Mouse (Mus musculus): ENCODE measurements around the gene Tvp23a. TPM values are rescaled to one million over a fixed set of nuclear protein-coding genes. Genes with fewer than 3 reads are reported as not detected.

Gene Tvp23a
- under 1 TPM; 0.19 to 0.43 TPM for total RNA-seq (2021)

DNA sequence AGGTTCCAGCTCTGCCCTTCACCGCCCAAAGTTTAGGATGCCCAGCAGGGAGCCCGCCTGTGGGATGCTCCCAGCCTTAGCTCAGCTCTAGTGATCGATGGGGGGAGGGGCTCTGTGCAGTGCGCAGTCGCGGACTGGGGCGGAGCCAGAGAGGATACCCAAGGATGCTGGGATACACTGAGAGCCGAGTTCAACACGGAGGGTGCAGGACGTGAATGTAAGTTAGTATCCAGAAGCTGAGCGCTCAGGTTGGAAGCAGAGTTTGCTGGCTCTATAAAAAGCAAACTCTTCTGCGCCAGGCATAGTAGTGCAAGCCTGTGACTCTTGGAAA lies at the start of gene Tvp23a:
TSS of gene Tvp23a (minus strand) at position 99 of the 331 bp plus-strand sequence.
- peak; percentile 45 to 53 for DNase-seq
- intact Hi-C loops (cut with DNase I): no loop called here

DNA sequence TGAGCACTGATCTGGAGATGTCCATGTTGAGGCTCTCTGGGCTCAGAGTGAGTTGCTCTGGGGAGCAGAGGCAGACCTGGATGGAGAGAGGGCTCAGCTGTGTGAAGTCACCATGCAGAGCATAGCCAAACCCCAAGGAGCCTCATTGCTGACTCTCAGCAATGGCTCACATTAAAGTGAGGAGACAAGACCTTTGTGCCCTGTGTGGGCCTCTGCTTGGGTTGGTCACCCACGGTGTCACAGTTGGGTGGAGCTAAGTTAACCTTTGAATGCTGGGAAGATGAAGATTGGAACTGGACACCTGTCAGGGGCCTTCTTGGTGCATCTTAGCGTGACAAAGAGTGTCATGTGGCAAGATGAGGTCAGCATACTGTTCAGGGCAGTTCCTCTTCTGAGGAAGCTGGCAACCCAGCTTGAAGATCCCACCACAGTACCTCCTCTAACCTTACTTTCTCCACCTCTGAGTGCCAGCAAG lies 48.7 kb upstream of the Tvp23a start:
- no peak for DNase-seq
- intact Hi-C loops (cut with DNase I): no loop called here

DNA sequence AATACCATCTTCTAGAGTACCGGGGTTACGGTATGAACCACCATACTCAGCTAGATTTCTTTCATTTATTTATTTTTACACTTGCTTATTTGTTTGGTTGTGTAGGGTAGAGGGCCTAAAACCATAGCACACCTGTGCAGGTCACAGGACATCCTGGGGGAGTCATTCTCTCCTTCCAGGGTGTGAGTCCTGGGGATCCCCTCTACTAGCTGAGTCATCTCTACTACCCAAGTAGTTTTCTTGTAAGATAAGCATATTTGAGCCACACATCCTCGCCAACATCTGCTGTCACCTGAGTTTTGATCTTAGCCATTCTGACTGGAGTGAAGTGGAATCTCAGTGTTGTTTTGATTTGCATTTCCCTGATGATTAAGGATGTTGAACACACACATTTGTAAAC lies 45.4 kb upstream of the Tvp23a start:
- intact Hi-C loops (cut with DNase I): no loop called here
- DNase-seq: no peak

DNA sequence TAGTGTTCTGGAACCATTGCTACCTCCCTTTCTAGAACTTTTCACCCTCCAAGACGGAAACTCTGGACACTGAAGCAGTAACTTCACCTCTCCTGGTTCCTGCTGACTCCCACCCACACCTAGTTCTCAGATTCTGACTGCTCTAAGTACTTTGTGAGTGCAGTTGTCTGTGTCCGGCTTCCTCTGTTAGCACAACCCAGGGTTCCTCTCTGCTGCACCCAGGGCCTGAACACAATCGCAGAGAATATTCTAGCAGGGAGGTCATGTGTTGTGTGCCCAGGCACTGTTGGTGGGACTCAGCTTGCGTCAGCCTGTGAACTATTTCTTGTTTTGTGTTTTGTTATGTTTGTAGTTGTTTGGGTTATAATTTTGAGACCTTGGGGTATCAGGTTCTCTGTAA lies 44.6 kb upstream of the Tvp23a start:
- intact Hi-C loops (cut with DNase I): no loop called here
- DNase-seq: no peak

DNA sequence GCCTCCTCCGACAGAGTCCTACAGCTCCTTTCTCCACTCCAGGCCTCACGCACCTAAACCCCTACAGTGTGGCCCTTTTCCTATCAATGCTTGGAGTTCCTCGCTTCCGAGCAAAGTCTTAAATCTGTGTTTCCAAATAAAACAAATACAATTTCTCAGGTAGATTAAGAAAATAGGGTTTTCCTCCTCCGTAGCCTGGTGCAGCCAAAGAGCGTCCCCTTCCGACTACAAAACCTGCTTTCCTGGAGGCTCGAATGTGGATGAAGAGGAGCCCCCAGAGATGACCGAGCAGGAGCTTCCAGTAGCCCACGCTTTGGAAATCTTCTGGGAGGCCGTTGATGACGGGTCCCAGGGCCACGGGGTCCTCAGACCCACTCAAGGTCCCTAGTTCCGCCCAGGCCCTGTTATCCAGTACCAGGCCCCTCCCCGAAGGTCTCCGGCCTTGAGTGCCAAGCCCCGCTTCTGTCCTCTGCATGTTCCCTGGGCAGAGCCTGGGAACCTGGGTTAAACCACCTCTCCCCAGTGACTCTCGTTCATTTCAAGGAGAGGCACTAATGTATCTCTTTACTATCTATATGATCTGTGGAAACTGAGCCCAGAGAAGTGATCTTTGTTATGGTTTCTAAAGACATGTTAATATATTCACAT lies 43.5 kb upstream of the Tvp23a start:
- DNase-seq: no peak
- intact Hi-C loops (cut with DNase I): no loop called here

DNA sequence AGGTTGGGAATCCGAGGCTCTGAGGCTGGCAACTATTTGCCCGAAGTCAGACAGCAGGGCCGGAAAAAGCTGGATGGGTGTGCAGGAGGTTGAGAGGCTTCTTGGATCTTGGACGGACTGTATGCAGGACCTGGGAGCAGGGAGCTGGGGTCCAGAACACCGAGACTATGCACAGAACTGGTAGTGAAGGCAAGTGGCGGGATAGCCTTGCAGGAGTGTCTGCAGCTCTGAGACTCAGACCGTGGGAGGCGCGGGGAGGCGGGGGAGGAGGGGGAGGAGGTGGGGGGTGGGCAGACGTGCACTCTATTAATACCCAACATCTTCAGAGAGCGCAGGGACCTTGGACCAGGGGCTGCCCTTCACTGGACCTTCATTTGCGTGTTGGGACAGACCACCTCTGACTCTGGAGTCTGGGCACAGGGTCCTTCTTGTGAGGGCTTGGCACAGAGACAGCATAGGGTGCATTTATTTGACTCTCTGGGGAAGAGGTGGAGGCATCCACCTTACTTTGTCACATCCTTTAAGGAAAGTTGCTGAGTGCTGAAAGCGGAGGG lies 42.8 kb upstream of the Tvp23a start:
- DNase-seq: no peak

DNA sequence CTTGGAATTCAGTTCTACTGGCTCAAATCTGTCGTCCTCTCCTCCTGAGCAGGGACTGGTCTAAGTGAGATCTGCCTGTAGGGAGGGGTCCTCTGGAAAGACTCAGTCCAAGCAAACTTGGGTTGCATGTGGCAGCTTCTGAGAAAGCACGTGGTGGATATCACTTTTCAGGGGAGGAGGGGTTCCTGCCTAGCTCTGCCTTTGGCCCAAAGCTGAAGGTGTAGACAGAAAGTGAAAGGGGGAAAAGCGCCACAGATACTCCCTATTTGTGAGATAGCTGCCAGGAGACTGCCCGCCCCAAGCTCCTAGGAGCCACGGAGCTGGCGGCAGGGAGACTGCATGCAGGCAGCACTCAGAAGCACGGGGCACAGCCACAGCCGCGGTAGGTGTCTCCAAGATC lies 42.3 kb upstream of the Tvp23a start:
- intact Hi-C loops (cut with DNase I): no loop called here
- no peak for DNase-seq

More for the DNA sequence above, 42.8 kb upstream of the Tvp23a start:
- intact Hi-C loops (cut with DNase I): no loop called here

DNA sequence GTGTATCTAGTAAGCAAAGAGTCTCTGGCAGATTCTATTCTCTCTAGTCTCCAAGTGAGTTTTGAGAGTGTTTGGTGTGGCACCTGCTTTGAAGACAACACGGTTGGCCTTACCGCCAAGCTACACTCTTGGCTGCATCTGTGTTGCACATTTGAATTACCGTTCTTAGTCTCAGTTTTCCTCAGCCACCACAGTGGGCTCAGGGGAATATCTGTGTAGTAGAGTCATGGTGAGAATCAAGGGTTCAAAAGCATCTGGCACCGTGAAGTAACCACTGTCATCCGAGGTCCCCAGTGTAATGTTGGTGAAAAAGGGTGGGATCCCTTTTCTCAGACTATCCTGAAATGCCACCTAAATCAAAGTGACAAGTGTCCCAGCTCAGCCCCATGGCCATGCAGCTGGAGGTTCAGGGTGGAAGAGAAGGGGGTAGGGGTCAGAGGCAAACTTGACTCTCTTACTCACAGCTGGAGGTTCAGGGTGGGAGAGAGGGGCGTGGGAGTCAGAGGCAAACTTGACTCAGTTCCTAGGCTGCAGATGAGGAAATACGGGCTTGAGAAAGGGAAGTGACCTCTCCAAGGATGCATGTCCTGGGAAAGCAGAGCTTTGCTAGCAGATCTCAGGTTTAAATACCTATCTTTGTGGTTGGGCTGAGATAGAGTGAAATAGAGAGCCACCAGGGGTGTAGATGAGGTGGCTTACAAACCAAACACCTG lies 41.8 kb upstream of the Tvp23a start:
- no peak for DNase-seq
- intact Hi-C loops (cut with DNase I): no loop called here

DNA sequence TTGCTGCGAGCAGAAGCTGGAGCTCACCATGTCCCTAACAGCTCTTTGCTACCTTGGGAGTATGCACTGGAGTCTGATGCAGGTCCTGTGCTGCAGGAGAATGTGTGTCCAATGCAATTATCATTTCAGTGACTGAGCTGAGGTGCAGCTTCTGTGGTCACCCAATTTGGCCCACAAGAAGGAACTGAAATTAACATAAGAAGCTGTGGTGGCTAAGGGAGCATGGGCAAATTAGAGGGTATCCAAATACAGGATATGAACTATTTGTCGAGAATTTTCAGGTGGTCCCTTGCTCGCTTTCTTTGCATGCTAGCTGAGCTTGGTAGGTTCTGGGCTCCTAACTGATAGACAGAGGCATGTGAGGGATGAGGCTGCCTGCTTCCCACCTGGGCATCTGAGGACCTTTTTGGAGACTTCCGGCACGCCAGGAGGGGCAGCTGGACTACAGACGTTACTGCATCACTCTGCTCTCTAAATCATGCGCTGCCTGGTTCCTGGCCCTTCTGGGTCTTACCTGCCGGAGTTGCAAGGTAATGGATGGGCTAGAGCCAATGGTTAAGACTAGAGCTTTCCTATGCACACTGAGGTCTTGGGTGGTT lies 40.8 kb upstream of the Tvp23a start:
- intact Hi-C loops (cut with DNase I): no loop called here

DNA sequence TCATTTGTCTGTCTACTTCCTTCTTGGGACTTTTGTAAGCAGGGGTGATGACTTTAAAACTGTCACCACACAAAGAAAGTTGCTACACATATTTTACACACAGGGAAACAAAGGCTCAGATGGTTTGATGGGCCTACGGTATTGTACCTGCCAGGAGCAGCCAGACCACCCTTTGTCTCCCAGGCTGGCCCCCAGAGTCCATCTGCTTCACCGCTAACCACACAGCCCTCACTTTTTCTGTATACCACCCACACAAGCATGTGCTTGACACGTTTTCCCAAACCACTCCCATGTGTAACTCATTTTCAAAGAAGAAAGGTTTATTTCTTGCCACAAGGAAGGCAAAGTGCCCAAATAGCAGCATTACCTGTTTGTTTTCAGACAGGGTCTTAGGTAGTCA lies 39.8 kb upstream of the Tvp23a start:
- no peak for DNase-seq
- intact Hi-C loops (cut with DNase I): no loop called here

More for the DNA sequence above, 40.8 kb upstream of the Tvp23a start:
- DNase-seq: no peak

DNA sequence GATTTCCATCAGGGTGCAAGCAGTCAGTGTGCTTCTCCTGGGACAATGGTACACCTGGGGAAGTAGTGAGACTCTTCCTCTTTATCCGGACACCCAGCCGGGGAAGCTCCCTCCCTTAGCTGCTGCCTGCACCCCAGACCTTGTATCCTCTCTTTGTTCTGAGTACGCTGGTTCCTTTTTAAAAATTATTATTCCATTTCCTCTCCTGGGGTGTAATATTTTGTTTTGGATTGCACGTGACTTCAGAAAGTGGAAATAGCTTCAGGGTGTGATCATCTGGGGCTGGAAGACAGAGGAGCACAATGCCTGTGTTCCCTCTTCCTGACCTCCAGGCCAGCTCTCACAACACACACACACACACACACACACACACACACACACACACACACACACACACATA lies 35.2 kb upstream of the Tvp23a start:
- intact Hi-C loops (cut with DNase I): no loop called here
- DNase-seq: no peak

DNA sequence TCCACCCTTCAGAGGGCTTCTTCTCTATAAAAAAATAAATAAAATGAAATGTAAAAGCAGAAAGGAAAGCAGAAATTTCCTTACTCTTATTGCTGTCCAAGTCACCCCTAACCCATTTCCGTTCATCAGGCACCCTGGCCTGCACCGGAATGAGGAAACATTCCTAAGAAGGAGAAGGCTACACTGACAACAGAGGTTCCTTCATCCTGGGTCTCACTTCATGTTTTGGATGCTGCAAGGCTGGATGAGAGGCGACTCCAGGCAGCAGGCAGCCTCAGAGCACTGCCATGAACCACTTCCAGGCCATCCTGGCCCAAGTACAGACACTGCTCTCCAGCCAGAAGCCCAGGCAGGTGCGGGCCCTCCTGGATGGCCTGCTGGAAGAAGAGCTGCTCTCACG lies 32.7 kb upstream of the Tvp23a start, which contains the start of gene Ciita:
TSS of gene Ciita (plus strand) at position 203 of the 400 bp plus-strand sequence.
- no peak for DNase-seq
- intact Hi-C loops (cut with DNase I): no loop called here

DNA sequence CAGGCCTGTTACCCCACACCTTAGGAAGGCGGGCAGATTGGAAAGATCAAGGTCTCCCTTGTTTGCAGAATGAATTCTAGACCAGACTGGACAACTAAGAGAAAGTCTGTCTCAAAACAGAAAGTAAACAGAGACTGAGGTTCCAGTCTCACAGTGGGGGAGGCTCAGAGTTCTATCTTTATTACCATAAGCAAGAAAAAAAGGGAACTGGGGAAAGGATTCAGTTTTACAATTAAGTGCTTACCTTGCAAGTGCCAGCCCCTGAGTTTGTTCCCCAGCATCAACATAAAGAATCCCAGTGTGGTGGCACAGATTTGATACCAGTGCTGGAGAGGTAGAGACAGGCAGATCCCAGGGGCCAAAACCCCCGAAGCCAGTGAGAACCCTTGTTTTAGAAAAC lies 28.8 kb upstream of the Tvp23a start:
- DNase-seq: no peak
- intact Hi-C loops (cut with DNase I): no loop called here

DNA sequence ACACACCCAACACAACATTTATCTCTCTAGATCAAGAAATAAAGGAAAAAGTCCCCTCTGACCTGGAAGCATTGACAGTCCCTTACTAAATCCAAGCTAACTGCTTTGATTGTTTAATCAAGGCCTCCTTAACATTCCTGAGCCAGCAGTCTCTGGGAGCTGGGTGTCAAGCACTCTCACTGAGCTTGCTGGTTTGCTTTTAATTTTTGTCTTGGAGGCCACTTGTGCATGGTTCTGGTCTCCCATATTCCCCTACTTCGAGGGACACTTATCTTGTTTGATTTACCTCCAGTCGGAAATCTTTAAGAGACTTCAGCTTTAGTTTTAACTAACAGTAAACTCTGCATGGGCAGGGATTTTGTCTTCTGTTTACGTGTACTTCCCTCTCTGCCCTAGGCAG lies 27.8 kb upstream of the Tvp23a start:
- DNase-seq: no peak
- intact Hi-C loops (cut with DNase I): no loop called here

DNA sequence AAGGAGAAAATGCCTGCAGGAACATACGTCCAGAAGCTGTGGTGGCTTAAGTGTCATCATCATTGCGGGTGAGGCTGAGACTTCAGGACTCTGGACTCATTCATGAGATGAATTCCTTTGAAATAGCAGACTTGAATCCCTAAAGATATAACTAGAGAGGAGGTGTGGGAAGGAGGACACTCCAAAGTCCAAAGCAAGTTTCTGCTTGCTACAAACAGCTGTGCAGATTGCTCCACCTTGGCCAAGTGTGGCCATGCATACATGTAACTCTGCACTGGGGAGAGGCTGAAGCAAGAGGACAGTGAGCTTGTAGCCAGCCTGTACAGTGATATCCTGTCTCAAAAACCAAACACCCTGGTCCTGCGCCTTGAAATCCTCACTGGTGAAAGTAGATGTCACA lies 24.8 kb upstream of the Tvp23a start:
- intact Hi-C loops (cut with DNase I): no loop called here

DNA sequence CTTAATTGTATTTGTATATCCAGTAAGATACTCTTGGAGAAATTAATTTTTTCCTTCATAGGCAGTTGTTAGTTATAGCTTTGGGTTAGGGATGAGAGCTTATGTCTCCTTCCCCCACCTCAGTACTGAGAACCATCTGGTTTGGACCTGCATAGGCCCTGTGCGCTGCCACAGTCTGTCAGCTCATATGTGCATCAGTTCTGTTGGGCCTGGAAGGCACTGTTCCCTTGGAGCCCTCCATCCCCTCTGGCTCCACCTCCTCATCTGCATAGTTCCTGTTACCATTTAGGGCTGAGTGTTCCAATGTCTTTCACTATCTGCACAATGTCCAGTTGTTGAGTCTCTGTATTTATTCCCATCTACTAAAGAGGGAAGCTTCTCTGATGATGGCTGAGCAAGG lies 21.0 kb upstream of the Tvp23a start:
- intact Hi-C loops (cut with DNase I): no loop called here
- DNase-seq: no peak

More for the DNA sequence above, 24.8 kb upstream of the Tvp23a start:
- no peak for DNase-seq

DNA sequence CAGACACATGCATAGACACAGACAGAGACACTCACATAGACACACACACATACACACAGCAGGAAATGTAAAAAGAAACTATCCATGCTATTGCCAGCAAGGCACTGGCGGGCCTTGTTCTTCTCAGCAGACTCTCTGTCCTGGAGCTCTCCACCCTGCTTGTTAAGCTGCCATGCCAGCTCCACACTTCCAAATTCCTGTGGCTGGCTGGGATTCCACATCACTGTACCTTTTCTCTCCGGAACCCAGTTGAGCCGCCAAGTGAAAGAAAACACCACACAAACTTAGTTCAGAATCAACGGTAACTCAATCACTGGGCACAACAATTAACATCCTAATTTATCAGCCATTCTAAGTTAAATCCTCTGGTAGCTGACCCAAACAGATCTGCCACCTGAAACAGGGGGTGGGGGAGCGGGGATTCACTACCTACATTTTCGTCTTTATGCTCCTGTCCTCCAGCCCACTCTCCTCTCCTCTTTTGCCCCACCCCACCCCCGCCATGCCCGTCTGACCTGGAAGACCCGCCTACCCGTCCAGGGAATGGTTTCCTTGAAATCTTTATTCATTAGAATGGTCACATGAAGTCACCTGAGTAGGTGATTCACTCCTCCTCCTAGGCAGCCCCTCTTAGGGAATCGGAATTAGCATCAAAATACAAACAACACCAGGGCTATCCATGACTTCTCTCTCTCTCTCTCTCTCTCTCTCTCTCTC lies 20.4 kb upstream of the Tvp23a start:
- intact Hi-C loops (cut with DNase I): no loop called here
- DNase-seq: no peak

DNA sequence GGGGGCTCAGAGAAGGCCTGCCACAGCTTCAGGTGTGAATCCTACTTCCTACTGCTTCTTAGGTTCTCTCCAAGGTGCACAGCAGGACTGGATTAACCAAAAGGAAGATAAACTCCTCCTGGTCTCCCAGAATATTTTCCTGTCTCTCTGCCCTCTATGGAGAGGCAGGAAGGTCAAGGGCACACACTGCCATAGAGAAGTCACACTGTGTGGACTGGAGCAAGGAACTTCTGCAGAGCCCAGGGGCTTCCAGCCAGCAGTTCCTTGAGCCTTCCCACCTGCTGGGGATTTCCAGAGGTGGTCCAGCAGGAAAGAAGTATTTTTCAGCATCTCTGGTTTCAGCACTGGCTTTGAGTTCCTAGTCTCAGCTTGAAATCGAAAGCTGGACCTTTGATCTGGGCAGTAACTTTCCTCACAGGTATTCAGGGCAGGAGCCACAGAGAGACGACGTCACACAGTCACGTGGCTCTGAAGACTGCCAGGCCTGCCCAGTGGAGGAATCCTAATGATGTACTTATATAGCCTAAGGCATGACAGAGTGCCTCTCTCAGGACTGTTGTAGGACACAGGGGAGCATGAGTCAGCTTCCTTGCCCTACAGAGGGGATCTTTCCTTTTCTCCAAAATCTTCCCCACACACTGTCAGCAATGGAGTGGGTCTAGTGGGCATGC lies 18.0 kb upstream of the Tvp23a start:
- intact Hi-C loops (cut with DNase I): no loop called here
- DNase-seq: no peak

DNA sequence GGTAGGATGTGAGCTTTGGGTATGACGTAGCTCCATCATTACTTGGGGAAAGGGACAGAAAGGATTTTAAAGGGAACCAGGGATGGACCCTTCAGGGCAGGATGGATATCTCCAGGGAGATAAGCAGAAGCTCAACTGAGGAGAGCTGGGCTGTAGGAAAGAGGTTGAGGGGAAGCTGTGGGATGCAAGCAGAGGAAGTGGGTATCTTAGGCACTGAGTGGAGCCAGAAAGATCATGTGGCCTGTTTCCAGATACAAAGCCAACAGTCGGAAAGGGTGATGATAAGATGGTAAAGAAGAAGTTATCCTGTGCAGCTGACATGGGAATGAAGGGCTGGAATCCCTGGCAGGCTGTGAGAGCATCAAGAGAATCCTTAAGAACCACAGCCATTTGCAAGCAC lies 14.0 kb upstream of the Tvp23a start:
- intact Hi-C loops (cut with DNase I): no loop called here
- DNase-seq: no peak

DNA sequence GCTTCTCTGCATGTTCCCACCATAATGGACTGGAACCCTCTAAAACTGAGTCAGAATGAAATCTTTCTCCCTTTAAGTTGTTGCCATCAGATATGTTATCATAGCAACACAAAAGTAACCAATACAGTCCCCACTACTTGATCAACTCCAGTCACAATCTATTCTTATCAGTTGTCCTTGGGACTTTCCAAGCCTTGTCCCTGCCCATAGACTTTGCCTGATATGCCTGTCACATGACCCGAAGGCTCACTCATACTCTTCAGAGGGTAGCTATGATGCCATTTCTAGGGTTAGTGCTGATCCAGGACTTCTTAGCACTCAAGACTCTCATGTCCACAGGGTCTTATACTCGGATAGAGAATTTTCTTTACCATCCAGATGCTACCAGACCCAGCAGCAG lies 13.0 kb upstream of the Tvp23a start:
- intact Hi-C loops (cut with DNase I): no loop called here
- no peak for DNase-seq

DNA sequence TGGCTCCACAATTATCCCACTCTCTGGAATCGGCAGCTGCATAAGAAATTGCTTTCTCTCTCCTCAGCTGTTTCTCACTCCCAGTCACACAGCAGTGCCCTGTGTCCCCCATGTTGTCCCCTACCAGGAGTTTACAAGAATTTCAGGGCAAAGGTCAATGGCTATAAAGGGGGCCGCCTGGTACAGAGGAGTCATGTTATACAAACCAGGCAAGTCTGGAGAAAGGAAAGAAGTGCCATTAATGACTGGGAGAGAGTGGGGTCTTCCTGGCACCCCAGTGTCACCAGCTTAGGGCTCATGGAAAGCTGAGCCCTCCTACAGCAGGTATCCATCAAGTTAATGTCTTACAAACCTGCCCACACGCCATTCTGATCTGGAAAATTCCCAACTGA lies 7.4 kb upstream of the Tvp23a start:
- DNase-seq: no peak
- intact Hi-C loops (cut with DNase I): no loop called here
